Mouse (Mus musculus): ENCODE measurements around the gene Clnk. TPM values are rescaled to one million over a fixed set of nuclear protein-coding genes. Genes with fewer than 3 reads are reported as not detected.

Clnk gene
- total RNA-seq, 2 experiments from 2014 or later: not detected

- no peak overlapping the region for H3K4me3 ChIP-seq
- TF ChIP-seq CTCF (conservative IDR thresholded peaks at IDR 0.05): no peak
- no peak for DNase-seq (ENCODE audit: low spot score in 2 of 2)
- H3K27ac ChIP-seq: no peak overlapping the region
These were observed 96.0 kb downstream of the Clnk start for GRCm38 (mm10) chr5:38780631-38781030.

DNA sequence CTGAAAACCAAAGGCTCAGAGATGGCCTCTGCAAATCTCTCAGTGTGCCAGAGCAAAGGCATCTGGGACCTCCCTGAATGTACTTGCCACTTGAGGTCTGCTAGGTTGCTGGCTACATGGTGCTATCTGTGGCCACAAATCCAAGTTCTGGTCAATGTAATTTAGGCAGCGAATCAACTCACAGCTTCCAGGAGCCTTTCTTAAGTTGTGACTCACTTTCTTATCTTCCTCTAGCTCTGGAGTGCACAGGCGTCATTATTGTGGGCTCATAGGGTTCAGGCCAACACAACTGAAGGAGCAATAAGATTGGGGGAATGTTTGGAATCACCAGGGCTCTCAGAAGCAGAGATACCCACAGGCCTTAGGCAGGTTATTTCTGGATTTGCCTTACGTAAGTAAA is 96.6 kb downstream of the Clnk start:
- Histone ChIP-seq H3K27ac (no peak overlapping the region), H3K4me3 (no peak overlapping the region)
- no peak for DNase-seq (ENCODE audit: low spot score in 2 of 2)
- TF ChIP-seq CTCF (conservative IDR thresholded peaks at IDR 0.05): no peak

- H3K27ac ChIP-seq: no peak overlapping the region
- no peak for TF ChIP-seq CTCF (conservative IDR thresholded peaks at IDR 0.05)
- DNase-seq (ENCODE audit: low spot score in 2 of 2): no peak
- no peak overlapping the region for H3K4me3 ChIP-seq
These were observed 101.1 kb downstream of the Clnk start for GRCm38 (mm10) chr5:38775500-38775899.

DNA sequence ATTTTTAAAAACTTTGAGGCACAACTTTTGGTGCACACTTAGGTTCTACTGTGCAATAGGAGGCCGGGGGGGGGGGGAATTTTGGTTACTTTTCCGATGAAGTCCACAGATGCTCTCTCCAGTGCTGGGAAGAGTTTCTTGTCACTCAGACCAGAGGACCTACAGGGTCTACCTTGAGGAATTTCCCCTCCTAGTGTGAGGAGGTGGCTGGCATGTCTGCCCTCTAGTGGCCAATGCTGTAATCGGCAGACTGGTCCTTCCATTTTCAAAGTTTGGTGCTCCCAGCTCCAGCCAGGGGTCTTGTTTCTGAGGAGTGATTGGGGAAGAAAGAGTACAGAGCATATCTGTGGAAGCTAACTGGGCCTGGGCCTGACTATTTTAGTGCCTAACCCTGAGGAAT is 121.7 kb downstream of the Clnk start:
- Histone ChIP-seq H3K27ac (no peak overlapping the region), H3K4me3 (no peak overlapping the region)
- peak in 1 of 2 experiments; percentile 53 for DNase-seq (ENCODE audit: low spot score in 2 of 2)
- peak; percentile 86 for TF ChIP-seq CTCF (conservative IDR thresholded peaks at IDR 0.05)

GRCm38 (mm10) chr5:38752749-38753148 is 123.9 kb downstream of the Clnk start:
- Histone ChIP-seq H3K27ac (no peak overlapping the region), H3K4me3 (no peak overlapping the region)
- no peak for TF ChIP-seq CTCF (conservative IDR thresholded peaks at IDR 0.05)
- DNase-seq (ENCODE audit: low spot score in 2 of 2): no peak

DNA sequence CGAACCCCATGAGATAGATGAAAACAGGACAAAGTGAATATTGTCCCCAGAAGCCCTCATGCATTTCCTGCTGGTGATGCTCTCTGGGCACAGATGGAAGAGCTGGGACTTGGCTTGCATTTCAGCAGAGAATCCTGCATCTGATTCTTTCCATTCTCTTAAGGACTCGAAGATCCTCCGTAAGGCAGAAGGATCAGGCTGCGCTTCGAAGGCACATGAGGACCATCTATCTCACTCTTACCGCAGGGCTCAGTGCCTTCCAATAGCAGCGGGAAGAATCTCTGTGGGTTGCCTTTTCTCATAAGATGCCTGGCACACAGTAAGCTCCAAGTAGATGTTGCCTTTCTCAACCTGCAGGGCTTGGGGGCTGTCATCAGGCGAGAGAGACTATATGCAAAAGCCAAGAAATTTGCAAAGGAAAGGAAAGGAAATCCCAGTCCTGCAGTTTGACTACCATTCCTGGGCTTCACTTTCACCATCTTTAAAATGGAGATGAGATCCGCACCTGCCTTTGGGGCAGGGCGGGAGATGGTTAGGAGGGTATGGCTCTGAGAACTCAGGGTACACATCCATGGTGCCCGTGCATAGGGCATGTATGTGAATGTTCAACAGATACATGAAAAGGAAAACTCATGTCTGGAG is 167.6 kb downstream of the Clnk start:
- peak; percentile 8 to 15 for DNase-seq (ENCODE audit: low spot score in 2 of 2)
- Histone ChIP-seq H3K4me3 (no peak overlapping the region), H3K27ac (no peak overlapping the region)
- no peak for TF ChIP-seq CTCF (conservative IDR thresholded peaks at IDR 0.05)

DNA sequence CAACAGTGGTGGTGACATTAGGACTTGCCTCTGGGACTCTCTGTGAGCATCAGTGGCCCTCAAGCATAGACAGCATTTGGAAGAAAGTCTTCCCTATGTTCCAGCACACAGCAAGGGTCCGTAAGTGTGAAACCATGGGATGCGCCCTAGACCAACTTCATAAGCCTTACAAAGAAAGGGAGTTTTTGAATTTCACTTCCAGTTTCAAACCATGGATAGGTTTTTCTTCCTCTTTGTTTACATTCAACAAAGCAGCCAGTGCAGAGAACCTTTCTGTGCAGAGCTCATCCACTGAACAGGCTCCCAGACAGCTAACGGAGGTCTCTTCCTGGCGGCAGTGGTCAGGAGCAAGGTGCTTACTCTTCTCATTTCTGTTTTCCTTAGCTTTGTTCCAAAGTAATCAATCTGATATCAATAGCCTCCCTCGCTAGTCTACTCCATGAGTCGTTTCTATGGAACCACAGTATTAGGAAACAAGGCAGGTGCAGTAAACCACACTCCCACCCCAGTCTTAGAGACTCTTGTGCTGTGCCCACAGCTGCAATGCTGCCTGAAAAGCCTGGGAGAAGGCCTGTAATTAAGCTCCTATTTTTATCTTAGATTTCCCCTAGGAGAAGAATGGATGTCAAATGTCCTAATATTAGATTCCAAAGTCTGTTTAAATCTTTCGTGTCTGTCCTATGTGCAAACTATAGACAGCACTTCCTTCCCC is 169.1 kb downstream of the Clnk start:
- no peak for DNase-seq (ENCODE audit: low spot score in 2 of 2)
- Histone ChIP-seq H3K4me3 (no peak overlapping the region), H3K27ac (no peak overlapping the region)
- TF ChIP-seq CTCF (conservative IDR thresholded peaks at IDR 0.05): no peak

DNA sequence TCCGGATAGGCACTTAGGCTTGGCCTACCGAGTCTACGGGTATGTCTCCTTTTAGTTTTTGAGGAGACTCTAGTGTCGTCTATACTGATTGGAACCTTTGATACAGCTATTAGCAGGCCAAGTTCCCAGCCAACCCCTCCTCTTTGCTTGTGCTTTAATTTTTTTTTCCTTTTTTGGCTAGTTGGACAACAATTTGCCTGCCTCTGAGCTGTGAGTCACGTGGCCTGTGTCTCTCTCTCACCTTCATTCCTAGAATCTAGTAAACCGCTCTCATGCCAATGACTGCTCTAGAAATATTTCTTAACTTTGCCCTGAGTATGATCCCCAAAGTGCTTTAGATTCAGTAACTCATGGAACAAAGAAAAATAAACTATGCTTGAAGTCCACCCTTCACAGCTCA is 173.7 kb downstream of the Clnk start:
- no peak for TF ChIP-seq CTCF (conservative IDR thresholded peaks at IDR 0.05)
- no peak for DNase-seq (ENCODE audit: low spot score in 2 of 2)
- H3K27ac ChIP-seq: no peak overlapping the region
- no peak overlapping the region for H3K4me3 ChIP-seq

GRCm38 (mm10) chr5:38702091-38702490 is 174.5 kb downstream of the Clnk start:
- H3K4me3 ChIP-seq: no peak overlapping the region
- no peak overlapping the region for H3K27ac ChIP-seq
- DNase-seq (ENCODE audit: low spot score in 2 of 2): no peak
- TF ChIP-seq CTCF (conservative IDR thresholded peaks at IDR 0.05): no peak

DNA sequence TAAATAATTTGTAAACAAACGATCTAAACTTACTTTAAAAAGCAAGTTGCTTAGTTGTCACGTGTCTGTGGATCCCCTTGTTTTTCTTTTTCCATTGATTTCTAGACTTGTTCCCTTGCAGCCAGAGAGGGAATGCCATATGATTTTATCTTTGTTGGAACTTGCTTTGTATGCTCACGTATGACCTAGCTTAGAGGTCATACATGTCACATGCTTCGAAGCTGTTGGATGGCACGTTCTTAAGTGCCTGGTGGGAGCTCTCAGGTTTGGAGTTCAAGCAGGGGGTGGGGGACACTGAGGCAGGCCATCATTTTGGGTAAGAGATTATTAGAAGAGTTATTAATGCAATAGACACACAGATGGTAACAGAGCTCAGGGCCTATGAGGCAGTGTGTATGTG is 178.1 kb downstream of the Clnk start:
- Histone ChIP-seq H3K4me3 (no peak overlapping the region), H3K27ac (no peak overlapping the region)
- no peak for TF ChIP-seq CTCF (conservative IDR thresholded peaks at IDR 0.05)
- no peak for DNase-seq (ENCODE audit: low spot score in 2 of 2)

DNA sequence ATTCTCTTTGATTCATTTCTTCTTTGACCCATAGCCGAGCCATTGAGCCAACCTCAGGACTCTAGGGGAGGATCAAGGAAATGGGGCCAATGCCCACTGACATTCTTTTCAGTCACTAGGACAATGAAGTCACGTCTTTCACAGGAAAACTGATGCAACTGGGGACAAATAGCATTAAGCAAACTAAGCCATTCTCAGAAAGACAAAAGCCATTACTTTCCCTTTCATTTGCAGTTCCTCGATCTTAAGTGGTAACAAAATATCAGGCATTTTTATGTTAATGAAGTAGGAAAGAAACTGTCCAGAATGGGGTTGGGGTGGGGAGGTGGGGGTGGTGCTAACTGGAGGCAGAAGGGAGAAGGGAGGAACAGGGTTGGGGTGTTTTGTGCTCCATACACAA is 178.6 kb downstream of the Clnk start:
- Histone ChIP-seq H3K27ac (no peak overlapping the region), H3K4me3 (no peak overlapping the region)
- TF ChIP-seq CTCF (conservative IDR thresholded peaks at IDR 0.05): no peak
- no peak for DNase-seq (ENCODE audit: low spot score in 2 of 2)

DNA sequence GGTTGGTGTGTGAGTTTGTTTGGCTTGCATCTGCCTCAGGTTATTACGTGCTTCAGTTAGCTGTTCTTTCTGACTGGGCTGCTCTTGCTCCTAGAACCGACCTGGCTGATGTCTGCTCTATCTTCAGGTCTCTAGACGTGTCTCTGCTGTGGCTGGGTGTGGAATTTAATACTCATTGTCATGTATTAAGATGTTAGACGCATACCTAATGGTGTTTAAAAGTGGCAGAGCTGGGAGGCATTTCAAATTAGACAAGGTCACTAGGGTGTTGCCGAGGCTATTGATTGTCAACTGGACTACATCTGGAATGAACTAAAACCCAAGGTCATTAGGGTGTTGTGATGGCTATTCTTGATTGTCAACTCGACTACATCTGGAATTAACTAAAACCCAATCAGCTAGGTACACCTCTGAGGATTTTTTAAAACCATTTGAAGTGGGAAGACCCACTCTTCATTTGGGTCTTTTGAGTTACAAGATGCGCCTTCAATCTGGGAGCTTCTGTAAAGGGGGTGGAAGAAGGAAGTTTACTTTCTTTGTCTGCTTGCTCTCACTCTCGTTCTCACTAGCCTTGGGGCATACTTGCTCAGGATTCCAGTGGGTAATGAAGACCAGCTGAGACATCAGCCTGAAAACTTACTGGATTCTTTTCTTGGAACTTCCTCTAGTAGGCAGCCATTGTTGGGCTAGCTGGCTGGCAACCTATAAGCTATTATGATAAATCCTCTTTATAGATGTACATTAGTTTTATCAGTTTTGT is 179.8 kb downstream of the Clnk start:
- Histone ChIP-seq H3K27ac (no peak overlapping the region), H3K4me3 (no peak overlapping the region)
- no peak for TF ChIP-seq CTCF (conservative IDR thresholded peaks at IDR 0.05)
- no peak for DNase-seq (ENCODE audit: low spot score in 2 of 2)

DNA sequence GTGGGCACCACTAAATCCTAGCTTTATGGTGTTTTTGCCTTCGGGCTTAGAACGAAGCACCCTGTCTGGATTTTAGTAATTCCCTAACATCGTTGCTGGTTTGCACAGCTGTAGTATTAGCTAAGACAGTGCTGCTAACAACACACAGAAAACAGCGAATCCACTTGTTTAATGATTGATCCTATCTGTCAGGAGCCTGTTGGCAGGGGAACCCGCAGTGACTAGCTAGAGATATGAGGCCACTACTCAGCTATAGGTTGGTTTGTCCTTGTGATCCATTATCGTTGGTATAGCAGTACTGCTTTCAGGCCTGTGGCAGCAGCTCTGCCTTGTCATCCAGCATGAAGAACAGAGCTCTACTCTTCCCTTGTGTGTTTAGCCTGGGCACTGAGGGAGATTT is 183.8 kb downstream of the Clnk start:
- TF ChIP-seq CTCF (conservative IDR thresholded peaks at IDR 0.05): no peak
- no peak overlapping the region for H3K4me3 ChIP-seq
- no peak for DNase-seq (ENCODE audit: low spot score in 2 of 2)
- H3K27ac ChIP-seq: no peak overlapping the region
